Mouse (Mus musculus) layer of hippocampus, postnatal 10 days (tissue): Measurements from ENCODE around the gene Pde5a. TPM values are rescaled to one million over a fixed set of nuclear protein-coding genes. Genes with fewer than 3 reads are reported as not detected.

Experiments used
- total RNA-seq, 2 experiments: library from RNA; stranded (reverse); gene quantifications; 2 replicates each; pipeline ENCODE4 v1.2.3; 2021

Pde5a gene
- total RNA-seq, 2 experiments from 2014 or later: 10.4 to 12.7 TPM

Other genes starting within 250 kb of the Pde5a start
- 100 to 1,000 TPM; 133 to 139 TPM for gene Fnbp1l, start 109.2 kb upstream of the Pde5a start, total RNA-seq
- not detected for gene Fabp2, start 166.1 kb downstream of the Pde5a start, total RNA-seq
- not detected for gene Gm10959, start 190.4 kb downstream of the Pde5a start, total RNA-seq
- 10 to 100 TPM; 46.7 to 55.6 TPM for gene 1810037I17Rik, start 195.3 kb downstream of the Pde5a start, total RNA-seq